Mouse (Mus musculus) testis, adult 2 months (tissue): ENCODE results near the gene Mylip.

ENCODE experiments used
- CTCF ChIP-seq: fragments of 200-500 bp; IDR thresholded peaks from 2 replicates; pipeline ENCODE4 v1.5.1; 2012; ENCODE audit warnings: low read depth, mild to moderate bottlenecking, inconsistent platforms, low read length, moderate library complexity; ENCODE audit not compliant: control insufficient read depth, insufficient read depth, insufficient replicate concordance
- POLR2A ChIP-seq: fragments of 200-500 bp; IDR thresholded peaks from 2 replicates; pipeline ENCODE4 v1.6.1; 2012; ENCODE audit warnings: low read depth, mild to moderate bottlenecking, inconsistent platforms, low read length, moderate library complexity; ENCODE audit not compliant: control insufficient read depth

DNA sequence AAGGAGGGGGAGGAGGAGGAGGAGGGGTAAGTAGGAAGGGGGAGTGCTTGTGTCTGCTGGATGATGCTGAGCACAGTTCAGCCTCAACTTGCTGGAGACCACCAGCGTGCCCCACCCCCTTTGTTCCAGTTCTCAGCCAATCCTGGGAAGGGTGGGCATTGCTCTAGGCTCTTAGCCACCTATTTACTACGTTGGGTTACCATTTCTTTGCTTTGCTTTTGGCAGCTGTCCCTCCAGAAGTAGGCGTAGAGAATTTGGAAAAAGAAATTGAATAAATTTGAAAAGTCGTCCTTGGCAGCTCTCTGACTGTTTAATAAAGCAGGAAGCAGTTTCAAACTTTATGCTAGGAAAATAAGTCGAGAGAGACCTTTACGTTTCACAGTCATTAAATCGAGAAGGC, 11.2 kb downstream of the Mylip start:
- no peak for TF ChIP-seq CTCF
- TF ChIP-seq POLR2A: no peak
